Mouse (Mus musculus): ENCODE results near the gene C2cd4c.

- TF ChIP-seq CTCF (IDR thresholded peaks at IDR 0.05; ENCODE audit: low read depth, low read length), result no peak
- no peak for TF ChIP-seq EP300 (IDR thresholded peaks at IDR 0.05; ENCODE audit: insufficient read depth, low read depth, low read length)
Observed at GRCm38 (mm10) chr10:79587752-79588126, 26.1 kb downstream of the C2cd4c start.
